Mouse (Mus musculus): ENCODE results near the gene Kcnk15. TPM values are rescaled to one million over a fixed set of nuclear protein-coding genes. Genes with fewer than 3 reads are reported as not detected.

The Kcnk15 gene
- polyA plus RNA-seq, 1 experiment from 2014 or later, result not detected

- Histone ChIP-seq H3K9ac (ENCODE audit: low read depth, low read length) (no peak overlapping the region), H3K4me1 (replicated peaks; ENCODE audit: insufficient read depth, low read length) (no peaks in the 10 kb centered on the region), H3K9me3 (replicated peaks; ENCODE audit: low read length) (no peaks in the 10 kb centered on the region), H3K27me3 (ENCODE audit: insufficient read depth, low read length) (no peaks in the 10 kb centered on the region), H3K4me2 (ENCODE audit: low read length) (no peak overlapping the region), H3K27ac (no peak overlapping the region), H3K36me3 (ENCODE audit: insufficient read depth, low read length) (no peaks in the 10 kb centered on the region), H3K4me3 (replicated peaks; ENCODE audit: low read depth, low read length) (no peak overlapping the region)
- DNase-seq (ENCODE audit: low spot score) (no peak), ATAC-seq (replicated peaks; ENCODE audit: low FRiP score, low read depth) (no peak)
- no peak for TF ChIP-seq CTCF (IDR thresholded peaks at IDR 0.05; ENCODE audit: low read depth)
- WGBS, result 54% methylated on average over 5 of the region's 5 CpGs
Measured at GRCm38 (mm10) chr2:163907131-163907530, 53.7 kb downstream of the Kcnk15 start.

Other genes starting within 250 kb of the Kcnk15 start
- 66.6 and 72.5 TPM in 2 replicates for gene Serinc3, start 208.5 kb upstream of the Kcnk15 start, polyA plus RNA-seq (2015; fragmentation: Nextera tagmentation; extraction: Ambion mirVana)
- 179 and 198 TPM in 2 replicates for gene Pkig, start 195.3 kb upstream of the Kcnk15 start, polyA plus RNA-seq (2015; fragmentation: Nextera tagmentation; extraction: Ambion mirVana)
- gene Ada, start 103.4 kb upstream of the Kcnk15 start, polyA plus RNA-seq (2015; fragmentation: Nextera tagmentation; extraction: Ambion mirVana), result 7.7 and 9.8 TPM in 2 replicates
- gene Ccn5, start 32.8 kb upstream of the Kcnk15 start, polyA plus RNA-seq (2015; fragmentation: Nextera tagmentation; extraction: Ambion mirVana), result 0.17 and 0.28 TPM in 2 replicates
- gene Rims4, start 65.0 kb downstream of the Kcnk15 start, polyA plus RNA-seq (2015; fragmentation: Nextera tagmentation; extraction: Ambion mirVana), result 0.33 and 0.50 TPM in 2 replicates
- gene Ywhab, start 141.3 kb downstream of the Kcnk15 start, polyA plus RNA-seq (2015; fragmentation: Nextera tagmentation; extraction: Ambion mirVana), result 261 and 288 TPM in 2 replicates
- gene Pabpc1l, start 171.8 kb downstream of the Kcnk15 start, polyA plus RNA-seq (2015; fragmentation: Nextera tagmentation; extraction: Ambion mirVana), result 2.7 and 4.0 TPM in 2 replicates
- 15.2 and 17.1 TPM in 2 replicates for gene Stk4, start 216.7 kb downstream of the Kcnk15 start, polyA plus RNA-seq (2015; fragmentation: Nextera tagmentation; extraction: Ambion mirVana)
- 42.3 and 49.8 TPM in 2 replicates for gene Tomm34, start 217.5 kb downstream of the Kcnk15 start, polyA plus RNA-seq (2015; fragmentation: Nextera tagmentation; extraction: Ambion mirVana)

Measured in kidney, postnatal 0 days (tissue).